Mouse (Mus musculus) testis, adult 2 months (tissue): ENCODE data around the gene Lyg1.

Source experiments
- CTCF ChIP-seq: fragments of 200-500 bp; IDR thresholded peaks from 2 replicates; pipeline ENCODE4 v1.5.1; 2012; ENCODE audit warnings: low read depth, mild to moderate bottlenecking, inconsistent platforms, low read length, moderate library complexity; ENCODE audit not compliant: control insufficient read depth, insufficient read depth, insufficient replicate concordance
- POLR2A ChIP-seq: fragments of 200-500 bp; IDR thresholded peaks from 2 replicates; pipeline ENCODE4 v1.6.1; 2012; ENCODE audit warnings: low read depth, mild to moderate bottlenecking, inconsistent platforms, low read length, moderate library complexity; ENCODE audit not compliant: control insufficient read depth

GRCm38 (mm10) chr1:38006741-38007140 is 49.2 kb upstream of the Lyg1 start:
- TF ChIP-seq CTCF (no peak), POLR2A (no peak)
